Mouse (Mus musculus) ES-E14 (cell line): ENCODE measurements around the gene Shb.

Source experiments
- CHD2 ChIP-seq: IDR thresholded peaks from 2 replicates; pipeline ENCODE4 v1.6.1; 2014; ENCODE audit warnings: mild to moderate bottlenecking, low read depth, low read length, inconsistent platforms
- HCFC1 ChIP-seq: IDR thresholded peaks from 2 replicates; pipeline ENCODE4 v1.6.1; 2012; ENCODE audit warnings: low read length, inconsistent platforms, borderline replicate concordance; ENCODE audit not compliant: insufficient read depth
- MAFK ChIP-seq: IDR thresholded peaks from 2 replicates; pipeline ENCODE4 v1.6.1; 2014; ENCODE audit warnings: mild to moderate bottlenecking, low read depth, low read length, inconsistent platforms; ENCODE audit not compliant: insufficient read depth
- ZC3H11A ChIP-seq: IDR thresholded peaks from 2 replicates; pipeline ENCODE4 v1.6.1; 2012; ENCODE audit warnings: low read depth, mild to moderate bottlenecking, inconsistent platforms, low read length, borderline replicate concordance
- ZNF384 ChIP-seq: IDR thresholded peaks from 2 replicates; pipeline ENCODE4 v1.6.1; 2012; ENCODE audit warnings: low read depth, low read length, inconsistent platforms

DNA sequence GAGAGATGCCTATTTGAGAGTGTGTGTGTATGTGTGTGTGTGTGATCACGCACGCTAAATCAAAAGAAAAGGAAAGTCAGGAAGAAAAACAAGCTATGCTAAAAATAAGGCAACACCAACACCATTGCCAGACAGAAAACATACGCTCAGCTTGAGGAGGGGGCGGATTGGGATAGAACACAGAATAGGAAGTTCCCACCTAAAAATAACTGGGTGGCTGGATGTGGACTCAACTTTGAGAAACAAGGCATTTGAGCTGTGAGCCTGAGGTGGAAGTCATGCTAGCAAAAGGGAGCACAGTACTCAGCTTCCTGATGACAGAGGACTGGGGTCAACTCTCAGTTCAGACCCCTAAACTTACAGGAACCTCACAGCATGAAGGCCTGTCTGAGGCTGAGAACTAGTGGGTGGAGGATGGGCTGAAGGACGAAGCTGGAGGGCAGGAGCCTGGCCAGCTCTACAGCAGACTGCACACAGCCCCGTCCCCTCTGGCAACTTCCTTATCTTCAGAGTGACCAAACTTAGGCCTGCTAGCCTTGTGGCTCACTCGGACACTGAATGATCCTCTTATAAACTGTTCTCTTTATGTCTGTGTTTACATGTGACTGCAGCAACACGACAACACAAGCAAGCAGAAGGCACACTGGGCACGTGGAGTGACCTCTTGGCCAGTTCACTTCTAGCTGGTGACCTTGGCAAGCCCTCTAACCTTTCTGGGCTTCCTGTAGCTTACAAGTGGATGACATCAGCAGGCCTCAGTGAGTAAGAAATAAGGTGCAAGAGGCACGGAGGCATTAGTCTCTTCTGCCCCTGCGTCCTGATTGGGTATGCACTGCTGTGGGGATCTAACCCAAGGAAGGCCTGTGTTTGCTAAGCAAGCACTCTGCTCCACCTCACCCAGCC is 60.4 kb downstream of the Shb start:
- TF ChIP-seq ZNF384 (no peak), MAFK (no peak), ZC3H11A (no peak), HCFC1 (no peak), CHD2 (no peak)
